Mouse (Mus musculus) CH12.LX (cell line): ENCODE results near the gene Pphln1. TPM values are rescaled to one million over a fixed set of nuclear protein-coding genes. Genes with fewer than 3 reads are reported as not detected.
A peak's percentile ranks its signal among the peaks of the same experiment; 100 is the strongest.

Experiments
- DNase-seq: peaks from one replicate; pipeline ENCODE4 v3.0.0-alpha.2; 2013; ENCODE audit errors: extremely low read depth
- H3K27ac ChIP-seq: 2 replicates; pipeline ENCODE4 v1.5.1; 2012; ENCODE audit warnings: low read depth, mild to moderate bottlenecking, control low read depth, moderate library complexity; ENCODE audit not compliant: insufficient read depth
- H3K27me3 ChIP-seq: replicated peaks from 2 replicates; pipeline ENCODE3; 2012; ENCODE audit warnings: inconsistent platforms
- H3K36me3 ChIP-seq, 2 experiments: replicated peaks in 1 of 2; 2 replicates each; pipeline versions ENCODE3 to v1.6.1; 2012; ENCODE audit warnings: inconsistent platforms in 1 of 2, low read length in 1 of 2, mild to moderate bottlenecking in 1 of 2, mixed read lengths in 1 of 2, moderate library complexity in 1 of 2; ENCODE audit not compliant: control insufficient read depth in 1 of 2, insufficient read depth in 1 of 2
- H3K4me1 ChIP-seq, 2 experiments: 2 replicates each; pipeline ENCODE4 v1.6.1; 2012; ENCODE audit warnings: inconsistent platforms in 1 of 2, moderate library complexity in 1 of 2; ENCODE audit not compliant: insufficient read depth in 2 of 2, control insufficient read depth in 1 of 2
- H3K4me2 ChIP-seq: 2 replicates; pipeline ENCODE4 v1.6.1; 2012; ENCODE audit warnings: low read depth, mild to moderate bottlenecking, control low read depth; ENCODE audit not compliant: poor library complexity, insufficient read depth, severe bottlenecking
- H3K4me3 ChIP-seq, 3 experiments: fragments of 150-350 bp in 1 of 3; sonication (generic) in 1 of 3; replicated peaks in 1 of 3; 2 replicates each; pipeline versions ENCODE3 to v1.5.1; 2011 to 2012; ENCODE audit warnings: low read depth in 2 of 3, low read length in 2 of 3, mild to moderate bottlenecking in 2 of 3, moderate library complexity in 2 of 3, control low read depth in 1 of 3, improper control_type of control experiment in 1 of 3, inconsistent platforms in 1 of 3, mixed read lengths in 1 of 3; ENCODE audit not compliant: poor library complexity in 1 of 3
- H3K79me2 ChIP-seq: replicated peaks from 2 replicates; pipeline ENCODE4 v1.6.1; 2012; ENCODE audit warnings: mild to moderate bottlenecking, moderate library complexity; ENCODE audit not compliant: control insufficient read depth, poor library complexity, insufficient read depth, severe bottlenecking; ENCODE audit errors: extremely low read depth
- H3K9ac ChIP-seq: 2 replicates; pipeline ENCODE4 v1.6.1; 2012; ENCODE audit warnings: low read depth, mild to moderate bottlenecking, control low read depth, moderate library complexity; ENCODE audit not compliant: insufficient read depth
- H3K9me3 ChIP-seq: replicated peaks from 2 replicates; pipeline ENCODE3; 2012; ENCODE audit warnings: low read length, inconsistent platforms, mixed read lengths
- BHLHE40 ChIP-seq: IDR thresholded peaks from 2 replicates; pipeline ENCODE4 v1.6.1; 2011; ENCODE audit warnings: mild to moderate bottlenecking, low read depth, low read length, improper control_type of control experiment
- CTCF ChIP-seq, 2 experiments: IDR thresholded peaks in 1 of 2; conservative IDR thresholded peaks in 1 of 2; 2 replicates each; pipeline ENCODE4 v1.5.1; 2011 to 2012; ENCODE audit warnings: low read depth in 2 of 2, low read length in 2 of 2, improper control_type of control experiment in 1 of 2, inconsistent platforms in 1 of 2, mild to moderate bottlenecking in 1 of 2, moderate library complexity in 1 of 2
- E2F4 ChIP-seq: IDR thresholded peaks from 2 replicates; pipeline ENCODE4 v1.6.1; 2011; ENCODE audit warnings: low read depth, low read length, improper control_type of control experiment; ENCODE audit not compliant: insufficient replicate concordance
- ETS1 ChIP-seq: conservative IDR thresholded peaks from 2 replicates; pipeline ENCODE4 v1.6.1; 2012; ENCODE audit warnings: low read depth, mild to moderate bottlenecking, inconsistent platforms, low read length, improper control_type of control experiment, moderate library complexity
- MAFK ChIP-seq: IDR thresholded peaks from 2 replicates; pipeline ENCODE4 v1.6.1; 2011; ENCODE audit warnings: low read length, improper control_type of control experiment; ENCODE audit not compliant: insufficient replicate concordance
- MAX ChIP-seq: IDR thresholded peaks from 2 replicates; pipeline ENCODE4 v1.6.1; 2011; ENCODE audit warnings: low read length, improper control_type of control experiment
- MEF2A ChIP-seq: IDR thresholded peaks from 2 replicates; pipeline ENCODE4 v1.6.1; 2014; ENCODE audit warnings: low read depth, mild to moderate bottlenecking, inconsistent platforms, low read length, improper control_type of control experiment, borderline replicate concordance
- MXI1 ChIP-seq: IDR thresholded peaks from 2 replicates; pipeline ENCODE4 v1.6.1; 2011; ENCODE audit warnings: mild to moderate bottlenecking, low read depth, low read length, improper control_type of control experiment
- MYC ChIP-seq: IDR thresholded peaks from 2 replicates; pipeline ENCODE4 v1.6.1; 2011; ENCODE audit warnings: low read depth, mild to moderate bottlenecking, improper control_type of control experiment, low read length
- NRF1 ChIP-seq: IDR thresholded peaks from 2 replicates; pipeline ENCODE4 v1.6.1; 2014; ENCODE audit warnings: low read depth, mild to moderate bottlenecking, inconsistent platforms, low read length, improper control_type of control experiment, moderate library complexity
- RAD21 ChIP-seq: IDR thresholded peaks from 2 replicates; pipeline ENCODE4 v1.6.1; 2011; ENCODE audit warnings: low read depth, mild to moderate bottlenecking, low read length, improper control_type of control experiment, moderate library complexity
- RCOR1 ChIP-seq: conservative IDR thresholded peaks from 2 replicates; pipeline ENCODE4 v1.6.1; 2012; ENCODE audit warnings: low read depth, mild to moderate bottlenecking, inconsistent platforms, low read length, improper control_type of control experiment
- SIN3A ChIP-seq: IDR thresholded peaks from 2 replicates; pipeline ENCODE4 v1.6.1; 2012; ENCODE audit warnings: low read length, improper control_type of control experiment, inconsistent platforms
- SMC3 ChIP-seq: IDR thresholded peaks from 2 replicates; pipeline ENCODE4 v1.6.1; 2011; ENCODE audit warnings: low read depth, low read length, improper control_type of control experiment
- TBP ChIP-seq: conservative IDR thresholded peaks from 2 replicates; pipeline ENCODE4 v1.6.1; 2011; ENCODE audit warnings: low read depth, low read length, improper control_type of control experiment
- USF2 ChIP-seq: conservative IDR thresholded peaks from 2 replicates; pipeline ENCODE4 v1.6.1; 2011; ENCODE audit warnings: low read depth, low read length, improper control_type of control experiment
- ZKSCAN1 ChIP-seq: IDR thresholded peaks from 2 replicates; pipeline ENCODE4 v1.6.1; 2012; ENCODE audit warnings: low read depth, inconsistent platforms, low read length, improper control_type of control experiment, borderline replicate concordance
- ZNF384 ChIP-seq: IDR thresholded peaks from 2 replicates; pipeline ENCODE4 v1.6.1; 2012; ENCODE audit warnings: low read depth, low read length, improper control_type of control experiment, inconsistent platforms
- dilution Hi-C: fragments of 300-500 bp; cut with MboI; formaldehyde crosslinking; loops from 2 replicates; pipeline ENCODE4 v1.14.3; 2020; ENCODE audit warnings: low sequenced_read_pairs; ENCODE audit not compliant: extremely low pct_unique_long_range_greater_than_20kb, extremely low pct_ligation_motif_present
- in situ Hi-C: fragments of 300-500 bp; cut with MboI; formaldehyde crosslinking; loops from 3 replicates; pipeline ENCODE4 v1.14.3; 2019; ENCODE audit warnings: low sequenced_read_pairs, low pct_ligation_motif_present, low pct_unique_long_range_greater_than_20kb, mixed read lengths
- polyA plus RNA-seq: library from polyadenylated mRNA; unstranded; fragments of >175 nt; gene quantifications from 2 replicates; pipeline ENCODE4 v1.2.1, GENCODE M21; 2012; ENCODE audit warnings: low read depth; ENCODE audit not compliant: insufficient read length
- total RNA-seq, 2 experiments: library from RNA; depleted of rRNA; stranded (reverse); fragments of 300-350 nt in 1 of 2; fragments of >200 nt in 1 of 2; gene quantifications; 2 replicates each; pipeline ENCODE4 v1.2.3; 2012 to 2014

The Pphln1 gene
- total and polyA plus RNA-seq, 3 experiments = 22.9 to 63.9 (median 59.3) TPM

GRCm38 (mm10) chr15:93478676-93479075 lies 80.5 kb downstream of the Pphln1 start:
- no peak for DNase-seq
- Histone ChIP-seq H3K27ac (no peak overlapping the region), H3K4me2 (no peak overlapping the region), H3K79me2 (no peaks in the 10 kb centered on the region), H3K9ac (no peak overlapping the region), H3K27me3 (no peaks in the 10 kb centered on the region), H3K4me1 (peaks cover 0 to 2% of the 10 kb centered on the region in 2 experiments; a peak in 1 of 4 replicates), H3K9me3 (no peaks in the 10 kb centered on the region), H3K4me3 (no peak overlapping the region), H3K36me3 (peaks cover 7 to 72% of the 10 kb centered on the region in 2 experiments)
- in situ Hi-C loops (no loop called here), dilution Hi-C loops (no loop called here)
- TF ChIP-seq SMC3 = peak; percentile 4; the same call in 1 of the 2 replicates
- peak; percentile 22 to 45; a peak in 2 of 4 replicates for TF ChIP-seq CTCF (conservative IDR thresholded peaks at IDR 0.05 in 1 of 2, IDR thresholded peaks at IDR 0.05 in 1 of 2; ENCODE audit: low read depth in 2 of 2, low read length in 2 of 2)
- no peak for TF ChIP-seq BHLHE40

- in situ Hi-C loops (no loop called here), dilution Hi-C loops (no loop called here)
- TF ChIP-seq NRF1 (no peak), MAFK (no peak), RCOR1 (no peak), E2F4 (no peak), RAD21 (no peak), USF2 (no peak), MYC (no peak), ZKSCAN1 (no peak), SIN3A (no peak), MAX (no peak), CTCF (conservative IDR thresholded peaks at IDR 0.05 in 1 of 2, IDR thresholded peaks at IDR 0.05 in 1 of 2; ENCODE audit: low read depth in 2 of 2, low read length in 2 of 2) (no peak), MXI1 (no peak), MEF2A (no peak), TBP (no peak), ETS1 (no peak), ZNF384 (no peak)
- H3K79me2 ChIP-seq = no peaks in the 10 kb centered on the region
- no peak overlapping the region for H3K9ac ChIP-seq
- no peak for DNase-seq
- H3K9me3 ChIP-seq = no peaks in the 10 kb centered on the region
- H3K27ac ChIP-seq = no peak overlapping the region
- H3K36me3 ChIP-seq = peaks cover 4 to 71% of the 10 kb centered on the region in 2 experiments
- no peaks in the 10 kb centered on the region for H3K27me3 ChIP-seq
- no peak overlapping the region for H3K4me2 ChIP-seq
- H3K4me3 ChIP-seq = no peak overlapping the region
- peaks cover 0 to 9% of the 10 kb centered on the region in 2 experiments; a peak in 2 of 4 replicates for H3K4me1 ChIP-seq
Observed at GRCm38 (mm10) chr15:93479445-93479844, 81.3 kb downstream of the Pphln1 start.
